Mouse (Mus musculus) cortical plate, adult 2 months (tissue): ENCODE measurements at regions not wholly inside any gene's neighbourhood (a gene's known extent, or its start where the extent isn't known, plus 50 kb on each side); places are given as distances from the start of the nearest gene placed in this dataset.

Experiments
- H3K27ac ChIP-seq: fragments of 200-500 bp; 2 replicates; pipeline ENCODE4 v1.5.1; 2012; ENCODE audit warnings: low read length, control low read depth, inconsistent platforms; ENCODE audit not compliant: insufficient read depth
- H3K4me1 ChIP-seq: fragments of 200-500 bp; 2 replicates; pipeline ENCODE4 v1.6.1; 2011; ENCODE audit warnings: low read length; ENCODE audit not compliant: control insufficient read depth, insufficient read depth
- H3K4me3 ChIP-seq: fragments of 200-500 bp; 2 replicates; pipeline ENCODE4 v1.5.1; 2011; ENCODE audit warnings: mild to moderate bottlenecking, low read length, control low read depth; ENCODE audit not compliant: insufficient read depth
- CTCF ChIP-seq: fragments of 200-500 bp; IDR thresholded peaks from 2 replicates; pipeline ENCODE4 v1.5.1; 2011; ENCODE audit warnings: mild to moderate bottlenecking, control low read depth, low read length; ENCODE audit not compliant: insufficient read depth; ENCODE audit errors: extremely low read depth
- POLR2A ChIP-seq: fragments of 200-500 bp; IDR thresholded peaks from 2 replicates; pipeline ENCODE4 v1.6.1; 2011; ENCODE audit warnings: mild to moderate bottlenecking, low read length, control low read depth; ENCODE audit not compliant: insufficient read depth; ENCODE audit errors: extremely low read depth

DNA sequence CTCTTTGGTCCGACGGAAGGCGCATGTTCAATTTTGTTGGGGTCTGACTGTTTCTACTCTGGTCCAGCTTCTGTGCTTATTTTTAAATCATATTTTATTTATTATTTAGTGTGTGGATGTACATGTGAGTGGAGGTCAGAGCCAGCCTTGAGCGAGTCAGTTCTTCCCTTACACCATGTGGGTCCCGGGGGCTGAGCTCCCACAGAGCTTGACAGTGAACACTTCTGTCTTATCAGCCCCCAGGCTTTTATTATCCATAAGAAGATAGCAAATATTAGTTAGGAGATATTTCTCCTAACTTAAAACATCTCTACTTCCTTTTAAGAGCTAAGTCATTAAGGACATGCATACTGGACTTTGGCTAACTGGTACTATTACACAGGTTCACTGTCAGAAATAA, 197.1 kb upstream of the A230072I06Rik start:
- no peak overlapping the region for H3K4me3 ChIP-seq
- no peak overlapping the region for H3K27ac ChIP-seq
- no peaks in the 10 kb centered on the region; the same call in 1 of the 2 replicates for H3K4me1 ChIP-seq
- no peak for TF ChIP-seq CTCF
- no peak for TF ChIP-seq POLR2A

DNA sequence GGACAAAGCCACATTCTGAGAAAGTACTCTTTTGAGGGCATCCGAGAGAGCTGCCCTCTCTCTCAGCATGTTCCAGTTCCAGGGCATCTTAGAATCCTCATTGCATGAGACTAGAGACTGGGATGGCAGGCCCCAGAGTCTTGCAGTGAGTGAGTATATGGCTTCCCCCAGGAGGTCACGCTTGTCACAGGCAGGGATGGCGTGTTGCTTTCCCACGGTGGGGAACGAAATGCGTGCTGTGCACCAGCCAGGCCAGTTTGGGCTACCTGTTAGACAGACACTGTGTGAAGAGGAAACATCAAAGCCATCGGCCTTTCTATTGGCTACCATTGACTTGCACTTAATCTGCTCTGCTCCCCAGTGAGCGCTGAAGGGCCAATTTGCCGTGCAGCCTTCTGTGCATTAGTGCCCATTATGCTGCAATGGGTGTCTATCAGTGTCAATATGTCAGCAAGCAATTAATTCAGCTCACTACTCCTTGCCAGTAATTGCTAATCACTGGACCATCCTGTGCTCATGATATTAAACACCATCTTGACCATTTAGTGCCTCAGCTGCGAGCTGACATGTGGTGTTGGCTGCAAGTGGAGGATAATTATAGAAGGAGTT, 191.3 kb upstream of the A230072I06Rik start:
- TF ChIP-seq POLR2A (no peak), CTCF (no peak)
- Histone ChIP-seq H3K4me1 (no peaks in the 10 kb centered on the region), H3K4me3 (no peak overlapping the region), H3K27ac (no peak overlapping the region)

DNA sequence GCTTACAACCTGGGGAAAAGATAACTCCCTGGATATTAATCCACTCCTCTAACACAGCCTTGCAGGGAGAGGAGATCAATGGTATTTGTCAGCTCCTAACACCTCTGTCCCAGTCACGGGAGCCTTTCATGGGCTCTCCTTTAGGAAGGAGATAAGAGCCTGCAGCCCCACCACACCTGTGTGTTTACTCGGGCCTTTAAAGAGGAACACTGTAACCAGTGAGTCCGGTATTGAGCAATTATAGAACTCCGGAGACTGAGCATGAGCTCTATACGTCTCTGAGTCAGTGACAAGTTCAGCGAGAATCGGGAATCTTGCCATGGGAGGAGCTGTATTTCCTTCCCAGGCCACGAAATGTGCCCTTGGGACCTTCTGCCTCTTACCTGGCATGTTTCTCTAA, 178.5 kb upstream of the A230072I06Rik start:
- Histone ChIP-seq H3K27ac (no peak overlapping the region), H3K4me1 (no peaks in the 10 kb centered on the region), H3K4me3 (no peak overlapping the region)
- TF ChIP-seq CTCF, result no peak
- TF ChIP-seq POLR2A, result no peak

DNA sequence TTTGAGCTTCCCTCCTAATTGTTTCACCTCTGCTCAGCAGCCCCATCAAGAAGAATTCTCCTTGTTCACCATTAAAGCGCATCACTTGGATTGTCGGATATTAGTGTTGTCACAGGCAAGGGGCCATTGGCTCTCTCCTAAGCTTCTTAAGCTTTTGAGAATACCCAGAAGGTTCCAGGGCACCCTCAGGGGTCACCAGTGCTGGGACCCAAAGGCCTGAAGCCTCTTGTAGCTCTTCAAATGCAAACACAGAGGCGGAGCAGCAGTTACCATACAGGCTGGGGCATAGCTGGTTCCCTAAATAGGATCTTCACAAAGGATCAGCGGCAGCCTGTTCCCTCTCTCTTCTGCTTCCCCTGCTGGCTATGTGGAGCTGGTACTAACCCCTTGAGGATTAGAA, 175.3 kb upstream of the A230072I06Rik start:
- Histone ChIP-seq H3K4me1 (no peaks in the 10 kb centered on the region), H3K4me3 (no peak overlapping the region), H3K27ac (no peak overlapping the region)
- TF ChIP-seq POLR2A (no peak), CTCF (no peak)

DNA sequence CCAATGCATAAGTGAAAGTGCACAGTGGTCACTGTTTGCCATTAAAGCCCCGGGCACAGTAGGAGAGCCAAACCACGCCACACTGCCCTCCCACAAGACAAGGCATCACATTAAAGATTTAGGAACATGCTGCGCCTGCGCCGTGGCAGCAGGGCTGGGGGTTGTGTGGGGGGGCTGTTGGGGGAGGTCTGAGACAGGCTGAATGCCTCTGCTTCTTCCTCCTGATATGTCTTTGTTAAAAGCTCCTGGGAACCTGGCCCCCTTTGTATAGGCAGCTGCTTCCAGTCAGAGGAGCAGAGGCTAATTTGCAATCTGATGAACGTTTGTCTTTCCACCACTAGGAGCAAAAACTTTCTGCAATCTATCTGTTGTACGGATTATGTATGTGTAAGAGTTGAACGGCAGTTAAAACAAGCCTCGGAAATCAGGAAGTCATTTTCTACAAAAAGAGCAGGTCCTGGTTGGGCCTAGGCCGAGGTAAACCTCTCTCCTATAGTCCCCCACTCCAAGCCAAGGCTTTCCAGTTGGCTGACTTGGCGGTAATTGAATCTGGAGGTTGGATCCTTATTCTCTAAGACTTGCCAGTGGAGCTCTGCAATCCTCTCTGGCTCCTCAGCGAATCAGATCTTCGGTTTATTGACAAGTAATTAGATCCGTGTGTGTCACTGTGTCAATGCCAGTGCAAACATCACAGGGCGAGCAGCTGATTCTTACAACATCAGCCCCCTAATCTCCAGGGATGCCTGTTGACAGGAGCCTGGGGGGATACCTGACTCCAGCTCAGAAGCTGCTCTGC, 173.3 kb upstream of the A230072I06Rik start:
- TF ChIP-seq POLR2A, result no peak
- TF ChIP-seq CTCF, result no peak
- Histone ChIP-seq H3K4me3 (no peak overlapping the region), H3K4me1 (no peaks in the 10 kb centered on the region), H3K27ac (no peak overlapping the region)

DNA sequence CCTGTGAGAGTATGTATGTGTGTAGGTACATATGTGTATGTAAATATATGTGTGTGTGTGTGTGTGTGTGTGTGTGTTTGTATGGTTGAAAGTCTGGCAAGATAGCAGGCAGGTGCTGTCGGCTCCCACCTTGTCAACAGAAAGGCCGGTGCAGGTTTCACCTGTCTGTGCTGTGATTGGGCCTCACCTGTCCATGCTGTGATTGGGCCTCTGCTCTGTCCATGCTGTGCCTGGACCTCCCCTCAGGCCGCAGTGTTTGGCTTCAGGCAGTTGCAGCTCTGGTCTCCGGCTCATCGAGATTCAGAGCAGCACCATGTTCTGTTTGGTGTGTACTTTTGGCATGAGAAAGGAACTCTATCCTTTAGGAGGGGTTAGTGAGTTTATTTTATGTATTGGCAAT, 170.0 kb upstream of the A230072I06Rik start:
- Histone ChIP-seq H3K4me1 (no peaks in the 10 kb centered on the region), H3K27ac (no peak overlapping the region), H3K4me3 (no peak overlapping the region)
- TF ChIP-seq POLR2A (no peak), CTCF (no peak)

DNA sequence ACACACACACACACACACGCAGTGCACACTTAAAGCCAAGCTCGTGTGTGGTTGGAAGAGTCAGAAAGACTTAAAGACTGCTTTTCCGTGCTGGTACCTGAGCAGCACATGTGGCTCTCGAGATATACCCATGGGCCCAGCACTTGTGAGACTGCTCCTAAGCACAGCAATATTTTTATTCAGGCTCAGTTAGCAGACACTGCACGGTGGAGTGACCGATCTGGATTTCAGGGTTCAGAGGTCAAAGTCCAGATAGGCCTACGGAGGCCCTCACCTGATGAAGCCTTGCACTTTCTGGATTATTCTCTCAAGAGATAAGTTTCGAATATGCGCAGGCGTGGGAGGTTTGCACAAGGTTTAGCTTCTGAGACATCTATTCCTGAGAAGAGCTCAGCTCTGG, 167.0 kb upstream of the A230072I06Rik start:
- no peaks in the 10 kb centered on the region for H3K4me1 ChIP-seq
- TF ChIP-seq CTCF, result no peak
- no peak for TF ChIP-seq POLR2A
- H3K4me3 ChIP-seq, result no peak overlapping the region
- H3K27ac ChIP-seq, result no peak overlapping the region

DNA sequence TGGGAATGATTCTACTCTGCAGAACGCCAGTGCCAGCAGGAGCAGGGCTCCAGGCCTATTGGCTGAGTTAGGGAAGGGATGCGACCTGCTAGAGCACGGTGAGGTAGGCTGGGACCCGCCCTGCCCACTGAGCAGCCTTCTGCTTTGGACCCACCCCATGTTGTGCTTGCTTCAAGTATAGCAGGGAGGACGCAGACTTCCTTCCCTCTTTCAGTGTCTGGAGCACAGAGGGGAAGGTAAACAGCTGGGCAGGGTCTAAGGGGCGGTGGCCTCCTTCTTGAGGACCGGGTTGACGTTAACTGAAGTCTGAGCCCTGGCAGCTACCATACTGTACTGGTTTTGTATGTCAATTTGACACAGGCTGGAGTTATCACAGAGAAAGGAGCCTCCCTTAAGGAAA, 165.6 kb upstream of the A230072I06Rik start:
- no peaks in the 10 kb centered on the region for H3K4me1 ChIP-seq
- TF ChIP-seq POLR2A (no peak), CTCF (no peak)
- H3K27ac ChIP-seq, result no peak overlapping the region
- no peak overlapping the region for H3K4me3 ChIP-seq

DNA sequence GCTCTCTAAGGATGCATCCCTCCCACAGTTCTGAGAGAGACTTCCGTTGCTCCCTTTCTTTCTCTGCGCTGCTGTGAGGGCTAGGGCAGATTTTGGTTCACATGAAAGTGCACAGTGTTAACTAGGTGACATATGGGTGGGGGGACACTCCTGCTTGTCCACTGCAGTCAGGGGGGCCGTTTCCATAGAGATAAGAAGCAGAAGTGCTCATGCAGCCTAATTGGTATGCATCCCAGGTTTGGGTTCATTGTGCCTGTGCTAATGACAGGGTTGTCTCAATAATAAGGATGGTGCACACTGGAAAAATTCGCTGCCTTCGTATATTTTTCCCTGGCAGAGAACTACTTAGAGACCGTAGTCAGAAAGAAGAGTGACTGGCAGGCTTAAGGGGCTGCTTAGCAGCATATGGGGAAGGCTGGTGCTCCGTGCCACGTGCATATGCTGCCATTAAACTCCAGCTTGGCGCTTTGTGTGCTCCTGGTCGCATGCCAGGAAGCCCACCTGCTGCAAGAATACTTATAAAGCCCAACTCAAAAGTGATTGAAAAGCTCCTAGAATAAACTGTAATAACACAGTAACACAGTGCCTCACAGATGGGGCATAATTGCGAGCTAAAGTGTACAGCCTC, 152.1 kb upstream of the A230072I06Rik start:
- Histone ChIP-seq H3K27ac (no peak overlapping the region), H3K4me1 (peaks cover 1% of the 10 kb centered on the region; the same call in 1 of the 2 replicates), H3K4me3 (no peak overlapping the region)
- TF ChIP-seq CTCF (no peak), POLR2A (no peak)
